Mouse (Mus musculus) midbrain, embryonic 16.5 days (tissue): ENCODE results near the gene Cpt1c. TPM values are rescaled to one million over a fixed set of nuclear protein-coding genes. Genes with fewer than 3 reads are reported as not detected.

Experiments used
- ATAC-seq: fragments of 200-750 bp; cut with Nextera tagmentation; 2 replicates; pipeline ENCODE4 v1.8.0; 2017; ENCODE audit warnings: moderate TSS enrichment
- H3K27ac ChIP-seq: fragments of 300-500 bp; sonication (generic); 2 replicates; pipeline ENCODE4 v1.5.1; 2014; ENCODE audit warnings: mild to moderate bottlenecking, low read length, mixed read lengths
- H3K27me3 ChIP-seq: fragments of 300-500 bp; sonication (generic); 2 replicates; pipeline ENCODE4 v1.6.1; 2014; ENCODE audit warnings: low read depth, low read length, mixed read lengths; ENCODE audit not compliant: control insufficient read depth, insufficient read depth
- H3K36me3 ChIP-seq: fragments of 300-500 bp; sonication (generic); 2 replicates; pipeline ENCODE4 v1.6.1; 2014; ENCODE audit warnings: mild to moderate bottlenecking, low read length, moderate library complexity, mixed read lengths; ENCODE audit not compliant: control insufficient read depth, insufficient read depth
- H3K4me1 ChIP-seq: fragments of 300-500 bp; sonication (generic); 2 replicates; pipeline ENCODE4 v1.6.1; 2014; ENCODE audit warnings: mild to moderate bottlenecking, low read length, mixed read lengths; ENCODE audit not compliant: control insufficient read depth, insufficient read depth
- H3K4me2 ChIP-seq: fragments of 300-500 bp; sonication (generic); 2 replicates; pipeline ENCODE4 v1.6.1; 2014; ENCODE audit warnings: mild to moderate bottlenecking, low read length, mixed read lengths
- H3K4me3 ChIP-seq: fragments of 300-500 bp; sonication (generic); 2 replicates; pipeline ENCODE4 v1.5.1; 2014; ENCODE audit warnings: low read depth, mild to moderate bottlenecking, low read length, moderate library complexity, mixed read lengths
- H3K9ac ChIP-seq: fragments of 300-500 bp; sonication (generic); 2 replicates; pipeline ENCODE4 v1.6.1; 2014; ENCODE audit warnings: low read depth, low read length, mixed read lengths
- H3K9me3 ChIP-seq: fragments of 300-500 bp; sonication (generic); replicated peaks from 2 replicates; pipeline ENCODE4 v1.6.1; 2014; ENCODE audit warnings: mild to moderate bottlenecking, low read length, mixed read lengths; ENCODE audit not compliant: control insufficient read depth, poor library complexity, severe bottlenecking
- WGBS: fragments of 180-500 bp; shearing (Covaris S2); extraction: QIAGEN DNeasy Blood & Tissue Kit; methylation state at CpG from one replicate; pipeline ENCODE4 v1.1.7; 2014; 5-methylcytosine and 5-hydroxymethylcytosine counted together
- polyA plus RNA-seq: library from polyadenylated mRNA; unstranded; fragments of >200 nt; fragmentation: Nextera tagmentation; extraction: Ambion mirVana; gene quantifications from 2 replicates; pipeline ENCODE4 v1.2.1, GENCODE M21; 2015

Cpt1c gene
- polyA plus RNA-seq, 1 experiment from 2014 or later, result 63.1 TPM

- H3K9me3 ChIP-seq, result no peaks in the 10 kb centered on the region
- H3K27me3 ChIP-seq, result no peaks in the 10 kb centered on the region
- no peak for ATAC-seq
- WGBS, result 93% methylated on average over 13 of the region's 13 CpGs
- H3K4me3 ChIP-seq, result no peak overlapping the region
- no peak overlapping the region for H3K9ac ChIP-seq
- H3K27ac ChIP-seq, result no peak overlapping the region
- no peaks in the 10 kb centered on the region for H3K4me1 ChIP-seq
- H3K4me2 ChIP-seq, result no peak overlapping the region
- H3K36me3 ChIP-seq, result peaks cover 20% of the 10 kb centered on the region
Measured at GRCm38 (mm10) chr7:44960512-44960910, 14.1 kb downstream of the Cpt1c start.

GRCm38 (mm10) chr7:44959874-44960511, 14.7 kb downstream of the Cpt1c start:
- Histone ChIP-seq H3K4me2 (no peak overlapping the region), H3K9me3 (no peaks in the 10 kb centered on the region), H3K4me1 (no peaks in the 10 kb centered on the region), H3K27ac (no peak overlapping the region), H3K4me3 (no peak overlapping the region), H3K9ac (no peak overlapping the region), H3K36me3 (peaks cover 15% of the 10 kb centered on the region), H3K27me3 (no peaks in the 10 kb centered on the region)
- WGBS, result 93% methylated on average over 10 of the region's 10 CpGs
- ATAC-seq, result no peak

GRCm38 (mm10) chr7:44959281-44959680, 15.4 kb downstream of the Cpt1c start:
- Histone ChIP-seq H3K27me3 (no peaks in the 10 kb centered on the region), H3K4me3 (no peak overlapping the region), H3K4me1 (no peaks in the 10 kb centered on the region), H3K9me3 (no peaks in the 10 kb centered on the region), H3K9ac (no peak overlapping the region), H3K36me3 (peaks cover 13% of the 10 kb centered on the region), H3K27ac (no peak overlapping the region), H3K4me2 (no peak overlapping the region)
- ATAC-seq, result no peak
- WGBS, result 93% methylated on average over 8 of the region's 8 CpGs

GRCm38 (mm10) chr7:44958208-44958607, 16.4 kb downstream of the Cpt1c start:
- Histone ChIP-seq H3K9ac (no peak overlapping the region), H3K27ac (no peak overlapping the region), H3K9me3 (no peaks in the 10 kb centered on the region), H3K4me1 (no peaks in the 10 kb centered on the region), H3K27me3 (no peaks in the 10 kb centered on the region), H3K4me2 (no peak overlapping the region), H3K4me3 (no peak overlapping the region), H3K36me3 (peaks cover 11% of the 10 kb centered on the region)
- 58% methylated on average over 7 of the region's 7 CpGs for WGBS
- no peak; the same call in 1 of the 2 replicates for ATAC-seq

GRCm38 (mm10) chr7:44957183-44957835, 17.3 kb downstream of the Cpt1c start:
- Histone ChIP-seq H3K27me3 (no peaks in the 10 kb centered on the region; the same call in none of the 2 replicates), H3K4me2 (no peak overlapping the region), H3K4me1 (no peaks in the 10 kb centered on the region), H3K27ac (no peak overlapping the region), H3K9ac (no peak overlapping the region), H3K9me3 (no peaks in the 10 kb centered on the region), H3K4me3 (no peak overlapping the region), H3K36me3 (peaks cover 11% of the 10 kb centered on the region)
- WGBS, result 75% methylated on average over 20 of the region's 20 CpGs
- no peak for ATAC-seq

- Histone ChIP-seq H3K9me3 (no peaks in the 10 kb centered on the region), H3K27ac (no peak overlapping the region)
- no peak for ATAC-seq
Measured at GRCm38 (mm10) chr7:44956266-44956665, 18.4 kb downstream of the Cpt1c start.

GRCm38 (mm10) chr7:44955628-44956027, 19.0 kb downstream of the Cpt1c start:
- 47% methylated on average over 5 of the region's 5 CpGs for WGBS
- no peaks in the 10 kb centered on the region; the same call in 1 of the 2 replicates for H3K4me1 ChIP-seq
- no peak for ATAC-seq
- H3K4me3 ChIP-seq, result no peak overlapping the region
- no peak overlapping the region for H3K4me2 ChIP-seq
- H3K36me3 ChIP-seq, result peaks cover 5% of the 10 kb centered on the region
- peaks cover 11% of the 10 kb centered on the region for H3K27me3 ChIP-seq
- no peak overlapping the region for H3K9ac ChIP-seq
- no peak overlapping the region for H3K27ac ChIP-seq
- no peaks in the 10 kb centered on the region for H3K9me3 ChIP-seq

More at GRCm38 (mm10) chr7:44956266-44956665, 18.4 kb downstream of the Cpt1c start:
- Histone ChIP-seq H3K9ac (no peak overlapping the region), H3K27me3 (peaks cover 6% of the 10 kb centered on the region), H3K36me3 (peaks cover 7% of the 10 kb centered on the region), H3K4me2 (no peak overlapping the region), H3K4me3 (no peak overlapping the region), H3K4me1 (no peaks in the 10 kb centered on the region; the same call in 1 of the 2 replicates)
- WGBS, result 56% methylated on average over 6 of the region's 6 CpGs

GRCm38 (mm10) chr7:44954091-44954885, 20.4 kb downstream of the Cpt1c start:
- WGBS, result 84% methylated on average over 12 of the region's 12 CpGs
- no peak overlapping the region for H3K4me2 ChIP-seq
- H3K27me3 ChIP-seq, result peaks cover 17% of the 10 kb centered on the region
- peaks cover under 1% of the 10 kb centered on the region; the same call in 1 of the 2 replicates for H3K36me3 ChIP-seq
- H3K9ac ChIP-seq, result no peak overlapping the region
- no peak for ATAC-seq
- H3K4me3 ChIP-seq, result no peak overlapping the region
- no peak overlapping the region for H3K27ac ChIP-seq
- H3K4me1 ChIP-seq, result no peaks in the 10 kb centered on the region; the same call in 1 of the 2 replicates
- H3K9me3 ChIP-seq, result no peaks in the 10 kb centered on the region
